Mouse (Mus musculus) testis, adult 2 months (tissue): Measurements from ENCODE around the gene Csmd2.

ENCODE experiments used
- CTCF ChIP-seq: fragments of 200-500 bp; IDR thresholded peaks from 2 replicates; pipeline ENCODE4 v1.5.1; 2012; ENCODE audit warnings: low read depth, mild to moderate bottlenecking, inconsistent platforms, low read length, moderate library complexity; ENCODE audit not compliant: control insufficient read depth, insufficient read depth, insufficient replicate concordance
- POLR2A ChIP-seq: fragments of 200-500 bp; IDR thresholded peaks from 2 replicates; pipeline ENCODE4 v1.6.1; 2012; ENCODE audit warnings: low read depth, mild to moderate bottlenecking, inconsistent platforms, low read length, moderate library complexity; ENCODE audit not compliant: control insufficient read depth

- TF ChIP-seq CTCF, result no peak
- TF ChIP-seq POLR2A, result no peak
Measured at GRCm38 (mm10) chr4:128233458-128233857, 245.8 kb downstream of the Csmd2 start.
